Mouse (Mus musculus) embryo, embryonic 10 days (tissue): ENCODE measurements around the gene Nupl1.

Source experiments
- DNase-seq: peaks from one replicate; pipeline ENCODE4 v3.0.0-alpha.2; 2015; ENCODE audit warnings: low spot score

Nupl1 gene

DNA sequence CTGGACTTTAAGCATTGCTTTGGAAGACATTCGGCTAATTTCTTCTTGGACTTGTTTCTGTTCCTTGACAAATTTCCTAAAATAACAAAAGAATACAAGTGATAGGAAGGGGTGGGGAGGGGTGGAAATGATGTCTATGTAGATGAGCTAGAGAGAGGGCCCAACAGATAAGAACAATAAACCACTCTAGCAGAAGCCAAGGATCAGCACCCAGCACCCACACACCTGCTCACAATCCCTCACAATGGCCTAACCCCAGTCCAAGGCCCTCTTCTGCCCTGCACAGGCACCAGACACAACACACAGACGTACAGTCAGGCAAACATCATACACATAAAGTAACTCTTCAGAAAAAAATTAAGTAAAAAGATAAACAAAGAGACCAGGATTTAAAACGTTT lies 12.7 kb downstream of the Nupl1 start:
- no peak for DNase-seq

DNA sequence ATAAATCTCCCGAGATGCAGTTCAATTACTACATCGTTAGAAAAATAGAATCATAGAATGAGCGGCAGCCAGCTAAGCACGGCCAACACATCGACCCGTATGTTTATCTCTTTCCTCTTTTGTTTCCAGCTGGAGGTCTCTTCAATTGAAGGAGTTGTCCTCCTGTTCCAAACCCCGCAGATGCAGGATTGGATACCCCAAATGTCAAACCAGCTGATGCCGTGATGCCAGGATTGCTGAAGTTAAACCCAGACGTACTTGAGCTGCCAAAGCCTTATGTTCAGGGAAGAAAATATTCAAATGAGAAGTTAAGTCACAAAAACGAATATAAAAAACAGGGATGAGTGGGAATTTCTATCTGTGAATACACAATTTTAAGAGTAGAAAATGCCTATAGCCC lies 31.3 kb downstream of the Nupl1 start:
- DNase-seq = no peak

DNA sequence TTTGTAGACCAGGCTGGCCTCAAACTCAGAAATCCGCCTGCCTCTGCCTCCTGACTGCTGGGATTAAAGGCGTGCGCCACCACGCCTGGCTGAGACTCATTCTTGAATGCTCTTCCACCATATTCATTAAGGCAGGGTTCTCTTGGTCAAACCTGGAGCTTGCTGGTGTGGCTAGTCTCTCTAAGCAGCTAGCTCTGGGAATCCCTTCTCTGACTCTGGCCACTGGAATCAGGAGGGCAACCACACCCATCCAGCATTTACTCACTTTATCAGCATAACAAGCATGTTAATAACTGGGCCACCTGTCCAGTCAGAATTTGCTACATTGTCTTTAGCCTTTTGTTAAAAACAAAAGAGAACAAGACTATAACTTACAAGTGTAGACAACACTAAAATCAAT lies 33.6 kb downstream of the Nupl1 start:
- no peak for DNase-seq

DNA sequence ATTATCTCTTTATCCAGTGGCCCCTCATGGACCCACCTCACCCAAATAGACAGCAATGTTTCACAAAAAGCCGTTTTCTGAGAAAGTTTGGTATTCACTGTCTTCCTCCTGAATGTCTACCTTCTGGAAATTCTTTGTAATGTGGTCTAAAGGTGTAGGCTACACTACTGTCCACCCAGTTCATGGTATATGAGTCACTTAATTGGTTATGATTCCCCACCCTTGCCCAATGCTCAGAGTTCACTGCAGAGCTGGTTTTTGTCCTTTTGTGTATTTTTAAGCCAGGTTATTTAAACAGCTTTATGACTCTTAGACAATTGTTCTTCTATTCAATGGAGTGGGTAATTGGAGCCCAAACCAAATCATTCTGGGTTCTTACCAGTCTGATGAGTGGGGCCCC lies 35.1 kb downstream of the Nupl1 start:
- no peak for DNase-seq

DNA sequence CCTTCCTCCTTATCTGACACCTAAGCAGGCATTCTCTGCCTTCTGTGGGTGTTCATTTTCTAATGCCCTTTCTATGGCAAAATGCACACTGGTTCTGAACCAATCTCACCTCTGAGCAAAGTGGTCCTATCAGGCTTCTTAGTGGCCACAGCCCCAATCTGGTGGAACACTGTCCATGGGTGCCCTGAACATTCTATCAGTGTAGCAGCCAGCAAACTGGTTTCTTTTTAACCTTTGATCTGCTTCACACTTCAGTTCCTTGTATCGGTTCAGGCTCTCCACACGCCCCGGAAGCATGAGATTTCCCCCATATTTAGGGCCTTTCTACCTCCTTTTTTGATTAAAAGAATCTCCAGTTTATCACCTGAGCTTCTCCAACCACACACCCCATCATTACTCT lies 36.2 kb downstream of the Nupl1 start:
- DNase-seq = no peak

DNA sequence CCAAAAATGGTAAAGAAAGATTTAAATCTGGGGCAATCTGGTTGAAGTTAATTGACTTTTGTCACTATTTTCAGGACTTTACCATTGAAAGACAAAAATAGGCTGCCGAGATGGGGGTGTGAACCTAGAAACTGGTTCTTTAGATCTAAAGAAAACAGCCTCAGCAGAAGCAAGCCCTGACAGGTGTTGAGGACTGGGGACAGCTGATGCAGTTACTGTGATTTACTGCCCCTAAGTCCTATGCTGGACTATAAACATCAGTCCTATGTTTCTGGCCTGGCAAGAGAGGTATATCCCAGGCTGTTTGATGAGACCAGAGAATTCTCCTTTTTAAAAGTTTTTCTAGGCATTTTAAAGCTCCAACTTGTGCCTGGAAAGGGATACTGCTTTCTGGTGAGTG lies 37.2 kb downstream of the Nupl1 start:
- DNase-seq = no peak

DNA sequence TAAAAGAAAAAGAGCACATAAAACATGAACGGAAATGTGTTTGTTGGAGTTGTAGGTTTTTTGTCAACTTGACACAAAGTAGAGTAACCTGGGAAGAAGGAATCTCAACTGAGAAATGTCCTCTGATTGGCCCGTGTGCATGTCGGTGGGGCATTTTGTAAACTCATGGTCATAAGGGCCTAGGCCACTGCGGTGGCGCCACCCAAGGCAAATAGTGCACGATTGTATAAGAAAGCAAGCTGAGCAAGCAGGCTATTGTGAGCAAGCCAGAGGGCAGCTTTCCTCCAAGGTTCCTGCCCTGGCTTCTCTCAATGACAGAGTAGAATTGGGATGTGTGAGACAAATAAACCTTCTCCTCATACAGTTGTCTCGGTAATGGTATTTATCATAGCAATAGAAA lies 42.1 kb downstream of the Nupl1 start:
- no peak for DNase-seq

DNA sequence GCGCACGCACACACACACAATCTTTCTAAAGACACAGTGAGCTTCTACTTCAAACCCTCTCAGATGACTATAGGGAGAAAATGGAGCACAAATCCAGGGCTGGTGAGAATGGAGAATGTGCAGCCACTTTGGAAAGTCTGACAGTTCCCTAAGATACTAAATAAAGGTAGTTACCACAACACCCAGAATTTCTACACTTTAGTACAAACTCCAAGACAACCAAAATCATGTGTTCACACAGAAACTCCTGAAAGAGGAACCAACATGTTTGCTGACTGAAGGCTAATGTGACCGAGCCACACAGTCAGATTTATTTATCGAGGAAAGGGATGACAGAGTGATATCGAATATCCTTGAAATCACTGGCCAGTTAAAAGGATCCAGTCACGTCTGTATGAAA lies 46.2 kb downstream of the Nupl1 start:
- no peak for DNase-seq

DNA sequence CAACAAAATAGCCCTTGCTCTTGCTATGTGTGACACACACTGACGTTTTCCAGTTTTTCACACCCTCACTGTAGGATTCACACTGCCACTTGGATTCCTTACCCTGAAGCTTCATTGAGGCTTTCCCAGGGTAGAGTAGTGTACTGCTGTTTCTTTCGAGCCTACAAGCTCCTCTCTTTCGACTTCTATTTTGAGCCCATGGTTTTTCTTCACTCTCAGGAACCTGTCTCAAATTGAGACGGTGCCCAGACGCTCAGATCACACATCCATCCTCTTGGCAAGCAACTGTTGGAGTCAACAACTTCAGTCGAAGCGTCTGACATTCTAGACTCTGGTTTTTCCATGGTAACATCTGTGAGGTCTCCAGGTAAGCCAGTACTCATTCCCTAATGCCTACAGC lies 54.3 kb downstream of the Nupl1 start, which contains the start of gene Atp8a2:
Atp8a2 (minus strand) TSS at position 296 of the 400 bp plus-strand sequence.
- no peak for DNase-seq

DNA sequence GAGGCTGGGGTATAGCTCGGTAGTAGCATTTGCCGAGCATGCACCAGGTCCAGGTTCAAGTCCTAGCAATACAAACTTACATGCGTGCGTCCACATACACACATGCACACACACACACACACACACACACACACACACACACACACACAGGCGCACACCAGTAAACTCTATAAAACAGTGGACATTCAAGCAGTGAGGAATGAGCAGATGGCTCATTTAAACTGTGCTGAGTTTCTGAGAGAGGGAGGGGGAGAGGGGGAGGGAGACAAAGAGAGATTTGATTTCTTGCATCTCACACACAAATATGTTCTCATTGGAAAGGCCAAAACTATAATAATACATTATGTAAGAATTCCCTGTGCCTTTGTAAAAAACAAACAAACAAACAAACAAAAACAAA lies 55.2 kb downstream of the Nupl1 start:
- no peak for DNase-seq

DNA sequence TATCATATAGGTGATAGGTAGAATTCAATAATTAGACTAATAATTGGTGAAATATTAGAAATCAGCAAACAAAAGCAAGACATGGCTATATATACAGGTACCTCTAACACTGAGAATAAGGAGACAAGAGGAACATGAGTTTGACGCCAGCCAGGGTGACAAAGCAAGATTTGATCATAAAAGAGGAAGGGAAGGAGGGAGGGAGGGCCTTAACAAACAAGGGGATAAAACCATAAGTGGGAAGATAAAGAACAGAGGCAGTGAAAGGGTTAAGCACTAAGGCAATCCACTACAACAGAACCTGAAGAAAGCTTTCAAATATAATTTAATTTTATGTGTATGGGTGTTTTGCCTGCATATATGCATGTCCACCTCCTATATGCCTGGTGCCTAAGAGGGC lies 56.6 kb downstream of the Nupl1 start:
- DNase-seq = no peak

DNA sequence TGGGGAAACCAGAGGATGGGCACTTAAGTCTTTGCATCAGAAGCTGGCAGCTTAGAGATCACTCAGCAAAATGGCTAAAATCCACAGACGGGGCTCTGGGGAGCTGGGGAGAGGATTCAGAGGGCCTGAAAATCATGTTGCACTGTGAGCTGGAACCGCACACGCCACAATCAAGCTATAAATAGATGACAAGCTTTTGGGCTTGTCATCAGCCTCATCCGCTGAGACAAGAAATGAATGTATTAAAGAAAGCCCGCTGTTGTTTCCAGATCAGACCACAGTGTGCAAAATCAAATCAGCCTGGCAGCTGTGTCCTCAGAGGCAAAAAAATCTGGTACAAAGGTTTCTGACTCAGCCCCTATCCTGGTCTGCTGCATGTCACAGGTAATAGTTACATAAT lies 61.5 kb downstream of the Nupl1 start:
- no peak for DNase-seq

DNA sequence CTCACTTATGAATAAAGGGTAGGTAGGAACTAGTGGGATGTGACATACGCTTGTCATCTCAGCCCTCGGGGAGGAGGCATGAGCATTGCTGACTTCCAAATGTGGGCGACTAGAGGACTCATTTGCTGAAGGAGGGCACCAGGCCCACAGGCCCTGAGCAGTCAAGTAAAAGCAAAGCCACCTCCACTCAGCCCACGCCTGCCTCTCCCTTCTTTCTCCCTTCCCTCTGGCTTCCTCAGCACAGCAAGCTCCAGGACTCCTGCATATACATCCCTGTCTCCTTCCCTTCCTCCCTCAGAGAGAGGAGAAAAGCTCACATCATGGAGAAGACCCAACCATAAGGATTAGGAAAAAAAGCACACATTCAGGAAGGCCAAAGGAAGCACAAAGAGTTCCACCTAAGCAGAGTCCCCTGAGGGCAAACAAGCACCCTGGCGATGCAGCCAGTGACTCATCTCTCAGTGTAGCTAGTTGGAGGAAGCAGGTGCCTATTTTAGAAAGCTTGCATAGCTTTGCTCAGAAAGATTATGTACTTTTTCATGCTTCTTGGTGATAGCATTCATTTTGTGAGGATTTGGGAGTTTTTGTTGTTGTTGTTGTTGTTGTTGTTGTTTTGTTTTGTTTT lies 62.9 kb downstream of the Nupl1 start:
- DNase-seq = no peak

DNA sequence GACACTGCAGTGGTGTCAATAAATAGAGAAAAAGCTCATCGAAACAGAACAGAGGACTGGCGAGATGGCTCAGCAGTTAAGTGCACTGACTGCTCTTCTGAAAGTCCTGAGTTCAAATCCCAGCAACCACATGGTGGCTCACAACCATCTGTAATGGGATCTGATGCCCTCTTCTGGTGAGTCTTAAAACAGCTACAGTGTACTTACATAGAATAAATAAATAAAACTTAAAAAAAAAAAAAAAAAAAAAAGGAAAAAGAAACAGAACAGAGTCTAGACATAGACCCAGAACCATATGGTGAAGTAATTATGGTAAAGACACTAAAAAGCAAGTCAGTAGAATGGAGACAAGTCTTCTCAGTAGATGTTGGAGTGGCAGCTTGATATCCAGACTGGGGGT lies 69.9 kb downstream of the Nupl1 start:
- no peak for DNase-seq

DNA sequence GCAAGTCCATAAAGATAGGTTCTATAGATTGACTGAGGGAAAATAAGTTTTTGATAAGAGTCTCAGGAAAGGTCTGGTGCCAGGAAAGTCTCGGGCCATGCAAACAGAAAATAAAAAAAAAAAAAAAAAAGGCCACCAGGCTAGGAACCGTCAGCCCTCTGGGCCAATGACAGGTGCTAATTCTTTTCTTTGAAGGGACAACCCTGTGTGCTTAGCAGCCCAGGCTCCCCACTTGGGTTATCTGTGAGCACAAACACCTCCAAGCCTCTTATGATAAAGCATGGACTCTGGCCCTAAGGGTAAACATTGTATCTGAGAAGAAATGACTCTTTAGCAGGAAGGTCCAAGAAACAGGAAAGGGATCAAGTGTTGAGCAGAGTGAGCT lies 72.7 kb downstream of the Nupl1 start:
- no peak for DNase-seq

DNA sequence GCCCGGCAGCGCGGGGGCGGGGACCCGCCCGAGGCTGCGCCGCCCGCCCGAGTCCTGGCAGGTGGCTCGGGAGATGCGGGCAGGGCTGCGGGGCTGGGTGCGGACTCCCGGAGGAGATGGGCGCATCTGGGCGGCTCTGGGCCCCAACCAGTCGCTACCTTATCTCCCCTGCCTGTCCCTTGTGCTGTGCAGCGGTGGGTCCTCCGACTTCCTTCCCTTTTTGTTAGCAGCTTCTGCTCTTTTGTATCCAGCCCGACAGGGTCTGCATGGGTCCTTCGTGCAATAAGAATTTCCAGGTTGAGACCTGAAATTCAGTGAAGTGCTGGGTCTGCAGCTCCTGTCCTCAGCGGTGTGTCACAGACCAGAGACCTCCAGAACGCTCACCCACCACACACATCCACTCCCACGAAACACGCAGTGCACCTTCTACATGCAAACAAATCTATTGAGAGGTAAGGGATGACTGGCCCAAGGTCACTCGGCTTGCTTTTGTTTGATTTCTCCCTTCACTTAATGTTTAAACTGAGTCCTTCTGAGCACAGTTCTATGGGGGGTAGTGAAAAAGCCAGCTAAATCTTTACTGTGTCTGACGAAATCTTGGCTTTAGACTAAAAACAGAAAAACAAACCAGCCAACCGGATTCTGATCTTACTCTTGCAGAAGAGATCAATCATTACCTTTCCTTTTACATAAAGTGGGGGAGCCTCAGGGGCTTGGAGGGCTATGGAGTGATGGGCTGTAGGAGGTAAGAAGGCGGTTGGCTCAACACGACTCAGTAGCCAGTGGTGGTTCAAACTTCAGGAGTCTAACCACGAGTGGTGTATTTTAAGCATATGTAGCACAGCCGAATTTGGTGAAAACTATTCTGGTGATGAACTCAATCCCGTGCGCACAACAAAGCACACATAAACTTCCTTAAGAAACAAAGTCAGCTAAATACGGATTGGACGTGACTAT lies 73.3 kb downstream of the Nupl1 start:
- DNase-seq = peak; percentile 16

DNA sequence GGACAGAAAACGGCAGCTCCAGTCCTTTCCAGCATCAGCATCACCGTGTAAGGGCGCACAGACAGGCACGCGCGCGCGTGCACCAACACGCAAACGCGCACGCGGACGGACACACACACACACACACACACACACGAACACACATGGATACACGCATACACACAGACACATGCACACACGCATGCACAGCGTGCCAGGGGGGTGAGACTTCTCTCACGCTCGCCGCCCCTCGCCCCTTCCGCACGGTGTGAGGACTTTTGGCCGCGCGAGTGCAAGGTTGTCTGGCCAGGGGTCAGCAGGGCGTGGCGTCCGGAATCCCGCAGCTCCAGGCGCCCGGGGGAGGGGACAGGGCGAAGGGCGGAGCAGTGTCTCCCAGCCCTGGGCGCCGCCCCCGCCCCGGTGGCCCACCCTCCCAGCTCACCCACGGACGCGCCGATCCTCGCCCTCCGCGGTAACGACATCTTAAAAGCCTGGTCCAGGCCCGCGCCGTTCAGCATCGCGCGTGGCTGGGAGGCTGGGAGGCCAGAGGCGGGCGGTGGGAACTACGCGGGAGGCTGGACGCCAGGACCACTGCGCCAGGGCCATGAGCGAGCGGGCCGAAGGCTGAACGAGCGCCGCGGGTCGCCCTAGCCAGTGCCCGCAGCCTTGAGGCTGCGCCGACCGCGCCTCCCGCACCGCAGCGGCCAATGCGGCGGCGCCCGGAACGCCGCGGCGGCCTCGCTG lies 74.2 kb downstream of the Nupl1 start:
- DNase-seq = peak; percentile 54

DNA sequence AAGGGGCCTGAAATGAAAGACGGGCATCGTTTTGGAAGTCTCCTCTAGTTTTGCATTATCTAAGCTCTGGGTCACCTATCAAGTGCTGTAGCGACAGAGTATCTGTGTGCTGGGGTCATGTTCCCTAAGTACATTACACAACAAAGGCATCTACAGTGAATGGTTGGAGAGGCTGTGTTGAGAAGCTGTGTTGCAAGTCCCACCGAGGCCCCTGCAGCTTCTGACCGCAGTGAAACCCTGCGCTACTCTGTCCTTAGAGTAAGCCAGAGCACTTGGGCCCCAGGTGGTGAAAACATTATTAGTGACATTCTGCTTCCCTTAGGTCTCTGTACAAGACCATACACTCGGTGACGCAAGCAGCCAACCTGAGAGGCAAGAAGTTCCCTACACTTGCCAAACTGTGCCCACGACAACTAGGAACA lies 74.8 kb downstream of the Nupl1 start:
- peak; percentile 22 for DNase-seq

DNA sequence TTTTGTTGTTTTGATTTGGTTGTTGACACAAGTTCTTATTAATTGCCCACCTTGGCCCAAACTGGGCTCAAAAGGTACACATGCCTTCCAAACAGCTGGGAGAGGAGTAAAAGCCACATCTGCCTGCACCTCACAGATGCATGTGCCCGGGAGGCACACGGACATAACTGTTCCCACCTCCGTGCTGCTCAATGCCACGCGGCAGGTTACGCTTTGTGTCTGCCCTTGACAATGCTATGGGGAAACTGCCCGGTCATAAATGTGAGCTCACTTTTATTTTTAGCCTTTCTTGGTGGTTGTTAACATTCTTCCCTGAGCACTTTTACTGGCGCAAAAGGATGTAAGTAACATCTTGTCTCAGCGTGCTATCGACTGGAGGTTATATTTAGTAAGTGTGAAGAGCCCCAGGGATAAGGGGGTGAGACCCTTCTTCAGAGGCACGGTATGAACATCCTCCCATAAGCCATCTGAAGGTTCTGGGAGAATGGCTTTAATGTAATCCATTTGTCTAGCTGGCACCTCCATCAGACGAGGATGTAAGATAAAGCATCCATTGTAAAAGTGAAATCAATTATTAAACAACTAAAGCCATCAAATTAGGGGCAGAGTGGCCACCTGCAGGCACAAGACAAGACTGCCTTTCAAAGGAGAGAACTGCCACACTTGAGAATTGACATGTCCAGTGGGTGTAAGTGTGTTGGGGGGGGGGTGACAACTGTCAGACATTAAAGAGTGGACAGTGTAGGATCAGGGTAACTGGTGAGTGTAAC lies 78.8 kb downstream of the Nupl1 start:
- DNase-seq = no peak

DNA sequence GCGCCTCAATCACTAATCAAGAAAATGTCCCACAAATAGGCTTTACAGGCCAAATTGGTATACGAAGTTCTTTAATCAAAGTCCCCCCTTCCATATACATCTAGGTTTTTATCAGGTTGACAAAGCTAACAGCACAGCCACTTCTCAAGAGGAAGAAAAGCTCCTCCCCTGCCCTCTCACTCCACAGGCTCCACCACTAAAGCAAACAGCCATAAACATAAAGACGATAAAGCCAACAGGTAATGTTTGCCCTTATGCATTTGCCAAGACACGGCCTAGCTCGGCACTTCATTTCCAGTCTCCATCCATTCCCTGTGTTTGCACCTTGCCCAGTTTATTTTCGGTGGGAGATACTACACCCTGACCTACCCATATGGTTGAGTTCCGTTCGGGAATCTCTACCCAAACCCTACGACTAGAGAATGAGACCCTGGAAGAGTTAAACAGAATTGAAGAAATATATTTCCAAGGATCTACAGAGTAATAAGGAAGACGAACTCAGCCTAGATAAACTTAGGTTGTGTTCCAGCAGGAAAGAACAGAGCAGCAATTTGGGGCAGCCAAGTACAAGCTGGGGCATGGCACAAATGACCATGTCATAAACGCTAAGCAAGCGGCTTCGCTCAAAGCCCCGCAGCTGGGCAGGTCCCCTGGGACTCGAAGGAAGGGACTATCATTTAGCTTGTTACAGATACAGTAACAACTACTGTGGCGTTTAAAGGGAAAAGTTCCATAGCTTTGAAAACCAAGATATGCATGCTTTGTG lies 80.2 kb downstream of the Nupl1 start:
- DNase-seq = no peak

DNA sequence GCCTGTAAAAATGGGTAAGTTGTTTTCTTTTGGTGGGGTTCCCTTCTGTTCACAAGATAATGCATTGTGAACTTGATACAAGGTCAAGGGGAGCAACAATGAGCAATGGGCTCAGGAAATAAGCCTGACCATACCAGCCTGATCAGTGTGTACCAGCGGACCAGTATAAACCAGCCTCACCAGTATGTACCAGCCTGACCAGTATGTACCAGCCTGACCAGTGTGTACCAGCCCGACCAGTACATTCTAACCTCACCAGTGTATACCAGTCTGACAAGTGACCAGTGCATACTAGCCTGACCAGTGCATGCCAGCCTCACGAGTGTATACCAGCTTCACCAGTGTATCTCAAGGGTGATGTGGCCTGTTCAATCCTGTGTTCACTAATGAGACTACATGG lies 87.9 kb downstream of the Nupl1 start:
- no peak for DNase-seq
